Mouse (Mus musculus) hindbrain, embryonic 12.5 days (tissue): ENCODE results near the gene Ttc21a. TPM values are rescaled to one million over a fixed set of nuclear protein-coding genes. Genes with fewer than 3 reads are reported as not detected.
A peak's percentile ranks its signal among the peaks of the same experiment; 100 is the strongest.

ENCODE experiments used
- ATAC-seq: fragments of 200-750 bp; cut with Nextera tagmentation; 2 replicates; pipeline ENCODE4 v1.8.0; 2017; ENCODE audit warnings: moderate TSS enrichment; ENCODE audit not compliant: low FRiP score
- H3K27ac ChIP-seq: fragments of 300-500 bp; sonication (generic); 2 replicates; pipeline ENCODE4 v1.5.1; 2016; ENCODE audit warnings: mild to moderate bottlenecking
- H3K27me3 ChIP-seq: fragments of 300-500 bp; sonication (generic); 2 replicates; pipeline ENCODE4 v1.6.1; 2016; ENCODE audit warnings: mild to moderate bottlenecking
- H3K36me3 ChIP-seq: fragments of 300-500 bp; sonication (generic); 2 replicates; pipeline ENCODE4 v1.6.1; 2016; ENCODE audit warnings: mild to moderate bottlenecking
- H3K4me1 ChIP-seq: fragments of 300-500 bp; sonication (generic); 2 replicates; pipeline ENCODE4 v1.6.1; 2016
- H3K4me2 ChIP-seq: fragments of 300-500 bp; sonication (generic); replicated peaks from 2 replicates; pipeline ENCODE4 v1.6.1; 2016; ENCODE audit warnings: mild to moderate bottlenecking
- H3K4me3 ChIP-seq: fragments of 300-500 bp; sonication (generic); 2 replicates; pipeline ENCODE4 v1.5.1; 2016; ENCODE audit warnings: mild to moderate bottlenecking
- H3K9ac ChIP-seq: fragments of 300-500 bp; sonication (generic); 2 replicates; pipeline ENCODE4 v1.6.1; 2016; ENCODE audit warnings: mild to moderate bottlenecking, moderate library complexity
- H3K9me3 ChIP-seq: fragments of 300-500 bp; sonication (generic); replicated peaks from 2 replicates; pipeline ENCODE4 v1.6.1; 2016; ENCODE audit warnings: mild to moderate bottlenecking
- WGBS: fragments of 180-500 bp; shearing (Covaris S2); methylation state at CpG from one replicate; pipeline ENCODE4 v1.1.7; 2016; 5-methylcytosine and 5-hydroxymethylcytosine counted together
- polyA plus RNA-seq: library from polyadenylated mRNA; unstranded; fragments of >200 nt; fragmentation: Nextera tagmentation; extraction: Ambion mirVana; gene quantifications from 2 replicates; pipeline ENCODE4 v1.2.1, GENCODE M21; 2016

Gene Ttc21a
- polyA plus RNA-seq, 1 experiment from 2014 or later = 1.5 TPM

DNA sequence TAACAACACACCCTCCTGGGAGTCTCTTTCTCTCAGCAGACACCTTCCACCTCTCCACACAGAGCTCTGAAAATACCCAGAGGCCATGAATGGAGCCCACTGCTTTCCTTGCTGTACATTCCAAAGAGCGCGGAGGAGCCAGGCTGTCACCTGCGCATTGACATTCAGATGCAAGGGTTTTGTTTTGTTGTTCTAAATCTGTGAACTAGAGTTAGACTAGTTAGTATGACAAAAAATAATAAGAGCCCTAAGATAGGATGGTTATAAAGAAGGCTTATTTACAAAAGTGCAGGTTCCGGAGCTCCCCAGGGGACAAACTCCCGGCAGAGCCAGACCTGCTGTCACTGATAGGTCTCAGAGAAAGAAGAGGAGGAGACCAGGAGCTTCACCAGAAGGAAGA is 53.9 kb downstream of the Ttc21a start:
- WGBS = 19% methylated on average over 5 of the region's 5 CpGs
- Histone ChIP-seq H3K4me2 (no peak overlapping the region), H3K36me3 (no peaks in the 10 kb centered on the region), H3K9ac (no peak overlapping the region), H3K9me3 (no peaks in the 10 kb centered on the region), H3K4me3 (no peak overlapping the region), H3K4me1 (no peaks in the 10 kb centered on the region), H3K27ac (no peak overlapping the region), H3K27me3 (no peaks in the 10 kb centered on the region; the same call in 1 of the 2 replicates)
- ATAC-seq = no peak

DNA sequence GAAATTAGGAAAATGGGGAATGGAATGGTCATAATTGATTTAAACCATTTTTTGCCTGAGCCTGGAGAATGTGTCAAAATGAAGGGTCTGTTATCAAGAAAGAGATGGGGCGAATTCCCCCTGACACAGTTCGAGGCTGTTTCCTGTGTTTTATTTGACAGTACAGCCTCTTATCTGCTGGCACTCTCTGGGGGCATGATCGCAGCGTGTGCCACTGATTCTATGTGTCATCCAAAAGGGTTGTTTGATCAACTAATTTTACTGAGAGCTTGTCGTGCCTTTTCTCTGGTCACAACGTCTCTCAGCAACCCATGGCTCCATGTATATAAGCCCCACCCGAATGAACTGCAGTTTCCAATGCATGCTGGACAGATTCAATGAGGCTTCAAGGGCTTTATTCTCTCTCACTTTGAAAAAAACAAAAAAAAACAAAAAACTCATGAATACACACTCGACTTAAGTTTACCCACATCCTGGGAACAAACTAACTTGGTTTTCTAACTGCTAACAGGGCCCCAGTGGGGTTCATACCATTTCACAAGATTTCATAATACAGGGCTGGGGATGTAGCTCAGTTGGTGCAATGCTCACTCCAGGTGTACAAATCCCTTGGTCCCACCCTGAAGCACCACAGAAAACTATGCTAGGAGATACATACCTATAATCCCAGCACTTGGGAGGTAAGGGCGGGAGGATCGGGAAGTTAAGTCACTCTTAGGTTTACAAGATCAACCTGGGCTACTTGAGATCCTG is 55.9 kb downstream of the Ttc21a start:
- WGBS = 73% methylated on average over 10 of the region's 10 CpGs
- H3K9ac ChIP-seq = no peak overlapping the region
- no peaks in the 10 kb centered on the region for H3K36me3 ChIP-seq
- H3K4me3 ChIP-seq = no peak overlapping the region
- no peak for ATAC-seq
- H3K27ac ChIP-seq = no peak overlapping the region
- H3K9me3 ChIP-seq = no peaks in the 10 kb centered on the region
- no peaks in the 10 kb centered on the region for H3K4me1 ChIP-seq
- no peak overlapping the region for H3K4me2 ChIP-seq
- no peaks in the 10 kb centered on the region; the same call in 1 of the 2 replicates for H3K27me3 ChIP-seq

DNA sequence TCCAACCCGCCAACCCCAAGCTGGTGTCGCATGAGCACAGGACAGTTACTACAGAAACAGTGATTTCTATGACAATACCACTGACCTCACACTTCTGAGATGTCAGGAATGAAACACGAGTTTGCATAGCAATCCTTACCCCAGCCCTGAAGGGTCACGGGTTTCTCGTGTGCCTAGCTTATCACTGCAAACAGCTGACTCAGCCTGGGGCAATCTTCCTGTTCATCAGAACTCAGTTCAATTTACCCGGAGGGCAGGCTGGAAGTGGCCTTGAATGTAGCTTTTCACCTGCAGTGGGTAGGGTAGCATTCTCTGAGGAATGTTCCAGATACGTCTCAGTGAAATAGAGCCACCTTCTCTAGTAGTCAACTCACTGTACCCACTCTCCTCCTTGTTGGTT is 56.8 kb downstream of the Ttc21a start:
- H3K4me1 ChIP-seq = no peaks in the 10 kb centered on the region
- no peak overlapping the region for H3K9ac ChIP-seq
- H3K27ac ChIP-seq = no peak overlapping the region
- H3K36me3 ChIP-seq = no peaks in the 10 kb centered on the region
- no peaks in the 10 kb centered on the region for H3K9me3 ChIP-seq
- no peak overlapping the region for H3K4me2 ChIP-seq
- no peak overlapping the region for H3K4me3 ChIP-seq
- no peaks in the 10 kb centered on the region; the same call in 1 of the 2 replicates for H3K27me3 ChIP-seq
- ATAC-seq = no peak
- WGBS = 73% methylated on average over 7 of the region's 7 CpGs

DNA sequence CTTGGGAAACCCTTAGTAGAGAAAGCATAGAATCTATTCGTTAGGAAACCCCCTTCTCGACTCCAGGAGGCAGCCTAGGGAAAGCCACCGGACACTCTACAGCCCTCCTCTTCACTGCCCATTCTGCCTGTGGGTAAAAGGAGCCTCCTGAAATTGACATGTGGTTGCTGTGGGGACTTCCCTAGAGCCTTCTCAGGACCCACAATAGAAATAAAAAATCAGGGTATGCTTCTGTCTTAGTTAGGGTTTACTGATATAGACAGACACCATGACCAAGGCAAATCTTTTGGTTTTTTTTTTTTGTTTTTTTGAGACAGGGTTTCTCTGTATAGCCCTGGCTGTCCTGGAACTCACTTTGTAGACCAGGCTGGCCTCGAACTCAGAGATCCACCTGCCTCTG is 58.7 kb downstream of the Ttc21a start:
- no peak for ATAC-seq
- 86% methylated on average over 4 of the region's 4 CpGs for WGBS
- Histone ChIP-seq H3K27ac (no peak overlapping the region), H3K9me3 (no peaks in the 10 kb centered on the region), H3K9ac (no peak overlapping the region), H3K27me3 (peaks cover 3% of the 10 kb centered on the region; the same call in 1 of the 2 replicates), H3K4me3 (no peak overlapping the region), H3K36me3 (no peaks in the 10 kb centered on the region), H3K4me1 (no peaks in the 10 kb centered on the region), H3K4me2 (no peak overlapping the region)

DNA sequence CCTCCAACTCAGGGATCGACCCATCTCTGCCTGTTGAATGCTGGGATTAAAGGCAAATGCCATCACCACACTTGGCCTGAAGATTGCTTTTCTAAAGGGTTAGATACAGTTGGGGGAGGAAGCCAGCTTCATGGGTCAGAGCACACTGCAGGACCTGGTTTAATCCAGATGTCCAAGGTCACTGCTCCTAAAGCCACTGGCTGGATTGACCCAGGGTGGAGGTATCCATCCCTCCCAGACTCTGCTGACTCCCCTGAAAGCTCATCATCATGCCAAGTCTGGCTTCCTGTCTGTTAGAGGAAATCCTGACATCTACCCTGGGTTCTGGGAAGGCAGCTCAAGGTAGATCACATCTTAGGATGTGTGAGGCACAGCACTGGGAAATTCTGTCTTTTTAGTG is 61.4 kb downstream of the Ttc21a start:
- H3K36me3 ChIP-seq = no peaks in the 10 kb centered on the region
- H3K4me3 ChIP-seq = no peak overlapping the region
- no peak overlapping the region for H3K9ac ChIP-seq
- H3K4me2 ChIP-seq = no peak overlapping the region
- peaks cover 3% of the 10 kb centered on the region; the same call in 1 of the 2 replicates for H3K27me3 ChIP-seq
- ATAC-seq = no peak
- no peaks in the 10 kb centered on the region for H3K9me3 ChIP-seq
- WGBS = 75% methylated on average over 1 of the region's 1 CpGs
- H3K4me1 ChIP-seq = peaks cover 8% of the 10 kb centered on the region; the same call in 1 of the 2 replicates
- no peak overlapping the region for H3K27ac ChIP-seq

DNA sequence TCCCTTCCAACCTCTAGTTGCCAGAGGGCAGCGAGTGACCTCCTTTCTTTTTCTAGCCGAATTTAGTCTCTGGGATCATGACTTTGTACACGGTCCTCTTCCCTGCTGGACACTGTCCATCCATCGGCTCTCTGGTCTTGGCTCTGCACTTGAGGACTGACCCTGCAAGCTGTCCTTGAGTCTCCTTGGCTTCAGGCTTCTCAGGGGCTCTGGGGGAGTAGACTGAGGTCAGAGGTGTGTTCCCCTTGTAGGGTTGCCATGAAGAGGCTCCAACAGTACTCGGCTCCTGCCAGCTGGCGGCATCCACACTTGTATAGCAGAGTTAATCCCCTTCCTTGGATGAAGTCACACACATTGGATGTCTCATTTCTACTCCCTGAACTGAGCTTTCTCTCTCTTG is 62.2 kb downstream of the Ttc21a start:
- Histone ChIP-seq H3K27ac (no peak overlapping the region), H3K9ac (no peak overlapping the region), H3K27me3 (peaks cover 7% of the 10 kb centered on the region; the same call in 1 of the 2 replicates), H3K36me3 (no peaks in the 10 kb centered on the region), H3K9me3 (no peaks in the 10 kb centered on the region), H3K4me3 (no peak overlapping the region), H3K4me1 (peaks cover 8% of the 10 kb centered on the region; the same call in 1 of the 2 replicates), H3K4me2 (no peak overlapping the region)
- WGBS = 84% methylated on average over 6 of the region's 6 CpGs
- no peak for ATAC-seq

DNA sequence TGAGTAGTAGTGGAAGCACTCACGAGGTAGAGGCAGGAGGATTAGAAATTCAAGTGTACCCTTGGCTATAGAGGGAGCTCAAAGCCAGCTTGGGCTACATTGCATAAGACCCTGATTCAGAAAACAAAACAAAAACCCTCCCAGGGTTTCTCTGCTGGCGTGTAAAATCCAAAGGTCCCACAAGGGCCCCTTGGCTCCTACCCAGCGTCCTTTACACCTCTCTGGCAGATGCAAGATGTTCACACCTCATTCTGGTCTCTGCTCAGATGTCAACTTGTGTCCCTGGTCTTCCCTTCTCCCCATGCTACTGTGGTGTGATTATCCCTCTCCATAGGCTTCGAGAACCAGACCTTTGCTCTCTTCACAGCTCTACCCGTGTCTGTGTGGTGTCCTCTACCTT is 63.4 kb downstream of the Ttc21a start:
- H3K9ac ChIP-seq = no peak overlapping the region
- H3K4me2 ChIP-seq = no peak overlapping the region
- no peaks in the 10 kb centered on the region for H3K36me3 ChIP-seq
- no peaks in the 10 kb centered on the region for H3K9me3 ChIP-seq
- 80% methylated on average over 5 of the region's 5 CpGs for WGBS
- H3K4me3 ChIP-seq = no peak overlapping the region
- no peak overlapping the region for H3K27ac ChIP-seq
- peaks cover 8% of the 10 kb centered on the region; the same call in 1 of the 2 replicates for H3K4me1 ChIP-seq
- no peak for ATAC-seq
- H3K27me3 ChIP-seq = peaks cover 7% of the 10 kb centered on the region; the same call in 1 of the 2 replicates

DNA sequence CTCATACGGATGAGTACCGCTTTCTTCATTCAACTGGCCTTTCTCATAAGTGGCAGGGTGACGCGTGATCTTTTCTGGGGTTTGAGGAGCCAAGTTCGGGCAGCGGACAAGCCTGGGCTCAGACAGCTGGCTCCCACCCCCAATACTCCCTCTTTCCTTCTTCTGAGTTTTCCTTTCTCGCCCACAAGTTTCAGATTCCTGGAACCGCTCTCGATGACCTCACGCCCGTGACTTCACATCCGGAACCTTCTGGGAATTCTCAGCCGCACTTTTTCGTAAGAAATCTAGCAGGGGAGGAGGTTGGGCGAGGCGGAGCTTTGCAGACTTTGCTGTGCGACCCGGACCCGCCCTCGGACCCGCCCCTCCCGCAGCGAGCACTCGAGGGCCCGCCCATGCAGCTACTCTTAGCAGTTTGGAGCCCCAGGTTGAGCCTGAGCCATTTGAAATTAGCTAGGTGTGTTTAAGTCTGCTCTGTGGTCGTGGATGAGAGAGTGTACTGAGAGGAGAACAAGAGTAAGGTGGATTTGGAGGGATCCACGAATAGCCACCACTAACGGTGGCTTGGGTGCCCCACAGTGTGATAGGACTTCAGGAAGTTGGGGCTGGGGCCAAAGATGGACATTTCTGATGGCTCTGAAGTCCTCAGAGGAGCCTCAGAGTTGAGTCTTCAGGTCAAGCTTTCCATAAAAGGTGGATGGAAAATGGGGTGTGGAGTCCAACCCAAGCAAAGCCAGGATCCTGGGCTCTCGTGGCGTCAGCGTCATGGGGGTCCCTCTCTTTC is 64.7 kb downstream of the Ttc21a start:
- 10% methylated on average over 31 of the region's 31 CpGs for WGBS
- ATAC-seq = peak; percentile 66; the same call in 1 of the 2 replicates
- H3K27ac ChIP-seq = no peak overlapping the region

DNA sequence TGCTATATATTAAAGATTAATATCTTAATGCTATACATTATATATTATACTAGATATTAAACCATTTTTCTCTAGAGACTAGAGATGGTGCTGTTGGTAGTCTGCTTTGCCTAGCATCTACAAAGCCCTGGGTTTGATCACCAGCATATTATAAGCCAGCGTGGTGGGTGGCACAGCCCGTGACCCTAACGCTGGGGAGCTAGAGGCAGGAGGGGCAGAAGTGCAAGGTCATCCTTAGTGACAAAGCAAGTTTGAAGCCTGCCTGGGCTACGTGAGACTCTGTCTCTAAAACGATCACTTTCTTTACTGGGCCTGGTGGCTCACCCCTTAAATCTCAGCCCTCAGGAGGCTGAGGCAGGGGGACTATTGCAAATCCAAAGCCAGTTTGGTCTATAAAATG is 65.5 kb downstream of the Ttc21a start:
- no peaks in the 10 kb centered on the region for H3K9me3 ChIP-seq
- no peaks in the 10 kb centered on the region for H3K36me3 ChIP-seq
- 76% methylated on average over 5 of the region's 5 CpGs for WGBS
- H3K4me3 ChIP-seq = no peak overlapping the region
- peaks cover 8% of the 10 kb centered on the region; the same call in 1 of the 2 replicates for H3K4me1 ChIP-seq
- peaks cover 7% of the 10 kb centered on the region; the same call in 1 of the 2 replicates for H3K27me3 ChIP-seq
- no peak overlapping the region for H3K27ac ChIP-seq
- no peak overlapping the region for H3K4me2 ChIP-seq
- no peak overlapping the region for H3K9ac ChIP-seq
- ATAC-seq = no peak

More for the DNA sequence above, 64.7 kb downstream of the Ttc21a start:
- peak overlapping the region; percentile 27 for H3K4me3 ChIP-seq
- peaks cover 7% of the 10 kb centered on the region; the same call in 1 of the 2 replicates for H3K27me3 ChIP-seq
- no peaks in the 10 kb centered on the region for H3K9me3 ChIP-seq
- H3K36me3 ChIP-seq = no peaks in the 10 kb centered on the region
- peak overlapping the region; percentile 55 for H3K4me2 ChIP-seq
- peak overlapping the region; percentile 49 for H3K9ac ChIP-seq
- H3K4me1 ChIP-seq = peaks cover 8% of the 10 kb centered on the region; the same call in 1 of the 2 replicates

DNA sequence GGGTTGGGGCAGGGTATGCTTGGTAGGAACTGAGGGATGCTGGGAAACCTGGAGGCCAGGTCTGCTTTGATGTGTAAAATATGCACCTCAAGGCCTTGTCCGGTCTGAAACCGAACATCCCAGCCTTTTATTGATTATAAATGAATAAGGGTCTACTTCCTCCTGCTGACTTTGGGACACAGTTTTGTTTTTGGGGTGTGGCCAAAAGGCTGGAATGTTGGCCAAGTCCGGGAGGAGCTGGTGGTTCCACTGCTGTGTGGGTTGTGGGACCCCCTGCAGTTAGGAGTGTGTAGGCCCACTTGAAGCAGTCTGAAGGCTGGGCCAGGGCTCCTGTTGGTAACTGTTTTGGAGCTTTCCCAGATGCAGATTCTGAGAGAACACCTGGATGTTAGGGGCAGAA is 68.5 kb downstream of the Ttc21a start:
- WGBS = 69% methylated on average over 3 of the region's 3 CpGs
- Histone ChIP-seq H3K4me2 (no peak overlapping the region), H3K4me1 (peaks cover 12% of the 10 kb centered on the region; the same call in 1 of the 2 replicates), H3K27ac (no peak overlapping the region), H3K9ac (no peak overlapping the region), H3K9me3 (no peaks in the 10 kb centered on the region), H3K27me3 (peaks cover 4% of the 10 kb centered on the region; the same call in 1 of the 2 replicates), H3K36me3 (no peaks in the 10 kb centered on the region), H3K4me3 (no peak overlapping the region)
- ATAC-seq = no peak

DNA sequence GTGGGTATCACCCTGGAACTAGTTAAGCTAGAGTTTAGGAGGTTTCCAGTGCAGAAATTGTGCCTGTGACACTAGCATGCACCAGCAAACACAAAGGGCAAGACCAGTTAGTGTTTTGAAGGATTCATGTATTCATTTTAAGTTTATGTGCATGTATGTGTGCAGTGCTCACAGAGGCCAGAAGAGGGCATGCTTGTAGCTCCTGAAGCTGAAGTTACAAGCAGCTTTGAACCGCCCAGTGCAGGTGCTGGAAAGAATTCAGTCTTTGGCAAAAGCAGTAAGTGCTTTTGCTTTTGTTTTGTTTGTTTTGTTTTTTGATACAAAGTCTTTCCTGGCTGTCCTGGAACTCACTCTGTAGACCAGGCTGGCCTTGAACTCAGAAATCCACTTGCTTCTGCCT is 70.4 kb downstream of the Ttc21a start:
- Histone ChIP-seq H3K27ac (no peak overlapping the region), H3K36me3 (no peaks in the 10 kb centered on the region), H3K9me3 (no peaks in the 10 kb centered on the region), H3K4me1 (peaks cover 9% of the 10 kb centered on the region), H3K4me3 (no peak overlapping the region), H3K9ac (no peak overlapping the region), H3K27me3 (peaks cover 4% of the 10 kb centered on the region; the same call in 1 of the 2 replicates), H3K4me2 (no peak overlapping the region)
- 86% methylated on average over 1 of the region's 1 CpGs for WGBS
- no peak for ATAC-seq

DNA sequence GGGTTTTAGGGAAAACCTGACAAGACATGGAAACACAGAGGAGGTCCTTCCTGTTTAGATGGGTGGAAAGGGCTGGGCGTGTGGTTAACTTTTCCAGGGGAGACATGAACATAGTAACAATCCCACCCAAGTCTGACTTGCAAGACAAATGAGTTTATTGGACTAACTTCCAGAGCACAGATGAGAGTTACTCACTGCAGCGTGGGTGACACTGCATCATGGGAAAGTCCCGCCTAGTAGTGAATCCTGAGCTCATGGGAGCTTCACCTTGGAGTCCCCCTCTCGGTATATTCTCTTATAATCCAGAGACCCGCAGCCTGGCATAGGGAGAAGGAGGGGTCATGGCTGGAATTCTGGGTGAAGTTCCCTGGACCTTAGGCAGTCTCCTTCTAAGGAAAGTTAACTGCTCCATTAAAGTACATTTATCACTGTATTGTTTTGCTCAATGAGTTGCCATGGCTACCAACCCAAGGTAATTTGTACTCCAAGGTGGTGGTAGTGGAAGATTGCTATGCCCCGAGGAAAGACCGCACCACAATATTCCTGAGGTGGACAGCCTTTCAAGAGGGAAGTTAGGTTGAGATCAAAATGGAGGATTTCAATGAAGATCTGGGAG is 71.9 kb downstream of the Ttc21a start:
- ATAC-seq = no peak
- peaks cover 8% of the 10 kb centered on the region; the same call in 1 of the 2 replicates for H3K27me3 ChIP-seq

More for the DNA sequence above, 71.9 kb downstream of the Ttc21a start:
- H3K4me1 ChIP-seq = peaks cover 9% of the 10 kb centered on the region
- H3K27ac ChIP-seq = no peak overlapping the region
- no peaks in the 10 kb centered on the region for H3K36me3 ChIP-seq
- H3K9me3 ChIP-seq = no peaks in the 10 kb centered on the region
- H3K4me2 ChIP-seq = no peak overlapping the region
- 72% methylated on average over 7 of the region's 7 CpGs for WGBS
- no peak overlapping the region for H3K4me3 ChIP-seq
- no peak overlapping the region for H3K9ac ChIP-seq
